Mouse (Mus musculus): ENCODE data around the gene Eaf2.

GRCm38 (mm10) chr16:36820016-36820415 lies 54.8 kb downstream of the Eaf2 start:
- TF ChIP-seq POLR2A (IDR thresholded peaks at IDR 0.05; ENCODE audit: borderline replicate concordance, insufficient read depth, low read length) (no peak), CTCF (IDR thresholded peaks at IDR 0.05; ENCODE audit: borderline replicate concordance, insufficient read depth, low read depth, low read length) (no peak)
